Mouse (Mus musculus): ENCODE data around the gene Reps2.

- TF ChIP-seq CHD2 (IDR thresholded peaks at IDR 0.05; ENCODE audit: low read depth, low read length), result no peak
- TF ChIP-seq MAFK (IDR thresholded peaks at IDR 0.05; ENCODE audit: insufficient read depth, low read depth, low read length), result no peak
- TF ChIP-seq ZNF384 (IDR thresholded peaks at IDR 0.05; ENCODE audit: low read depth, low read length), result no peak
These were observed 47.8 kb upstream of the Reps2 start for GRCm38 (mm10) chrX:162691272-162691671.
